Mouse (Mus musculus): Measurements from ENCODE around the gene Camk2g.

Gene Camk2g

GRCm38 (mm10) chr14:20793758-20794531 lies at the start of gene Camk2g:
TSS of gene Camk2g (minus strand) at chr14:20794088.
- peak; percentile 58 for DNase-seq (ENCODE audit: low read depth, low spot score)

- no peak for DNase-seq (ENCODE audit: low read depth, low spot score)
Measured at GRCm38 (mm10) chr14:20842629-20843028, 48.7 kb upstream of the Camk2g start.

GRCm38 (mm10) chr14:20841526-20841925 lies 47.6 kb upstream of the Camk2g start:
- no peak for DNase-seq (ENCODE audit: low read depth, low spot score)

- no peak for DNase-seq (ENCODE audit: low read depth, low spot score)
Measured at GRCm38 (mm10) chr14:20837681-20838080, 43.8 kb upstream of the Camk2g start.

DNA sequence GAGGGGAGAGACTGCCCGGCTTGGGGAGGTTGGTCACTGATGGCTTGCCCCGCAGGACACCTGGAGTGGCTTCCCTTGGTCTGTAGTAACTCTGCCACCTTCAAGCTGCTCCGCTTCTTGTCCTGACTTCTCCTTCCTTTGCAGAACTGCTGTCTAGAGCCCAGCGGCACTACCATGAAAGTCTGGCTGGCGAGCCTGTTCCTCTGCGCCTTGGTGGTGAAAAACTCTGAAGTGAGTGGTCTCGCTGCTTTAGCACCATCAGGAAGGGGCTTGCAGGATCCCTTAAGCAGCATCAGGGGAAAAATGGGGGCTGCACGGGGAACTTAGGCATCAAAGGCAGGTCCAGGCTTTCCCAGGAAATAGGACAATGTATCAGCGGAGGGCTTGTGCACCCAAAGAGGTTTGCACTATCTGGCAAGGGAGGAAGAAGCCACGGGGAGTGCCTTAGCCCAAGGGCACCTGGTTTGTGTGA lies 43.1 kb upstream of the Camk2g start:
- no peak for DNase-seq (ENCODE audit: low read depth, low spot score)

DNA sequence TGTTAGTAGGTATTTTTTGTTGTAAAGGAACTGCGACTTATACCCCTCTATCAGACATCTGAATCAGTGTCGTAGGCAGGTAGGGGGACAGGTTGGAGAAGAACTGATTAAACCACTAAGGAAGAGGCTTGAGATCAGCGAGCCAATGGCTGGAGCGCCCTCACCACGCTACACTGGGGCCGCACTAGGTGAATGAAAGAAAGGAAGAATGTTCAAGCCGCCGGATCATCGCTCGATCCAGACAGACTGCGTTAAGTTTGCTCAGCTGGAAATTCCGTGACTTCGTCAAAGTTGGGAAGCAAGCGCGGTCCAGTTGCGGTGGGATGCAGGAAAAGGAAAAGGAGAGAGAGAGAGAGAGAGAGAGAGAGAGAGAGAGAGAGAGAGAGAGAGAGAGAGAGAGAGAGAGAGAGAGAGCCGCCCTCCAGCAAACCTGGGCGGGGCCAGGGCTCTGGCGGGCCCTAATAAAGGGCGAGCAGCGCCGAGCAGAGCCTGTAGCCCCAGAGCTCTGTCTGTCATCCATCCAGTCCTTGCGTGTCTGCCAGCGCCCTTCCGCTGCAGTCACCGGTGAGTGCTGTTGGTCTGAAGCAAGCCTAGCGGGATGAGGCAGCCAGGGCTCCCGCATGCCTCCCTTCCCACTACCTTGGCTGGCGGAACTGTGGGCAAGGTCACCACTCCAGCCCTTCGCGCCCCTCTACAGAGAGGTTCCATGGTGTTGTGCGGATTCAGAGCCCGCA lies 42.5 kb upstream of the Camk2g start, which contains the start of gene Plau:
Gene Plau, plus strand, starts transcription at position 490 of the 734 bp plus-strand sequence.
- peak; percentile 54 for DNase-seq (ENCODE audit: low read depth, low spot score)

DNA sequence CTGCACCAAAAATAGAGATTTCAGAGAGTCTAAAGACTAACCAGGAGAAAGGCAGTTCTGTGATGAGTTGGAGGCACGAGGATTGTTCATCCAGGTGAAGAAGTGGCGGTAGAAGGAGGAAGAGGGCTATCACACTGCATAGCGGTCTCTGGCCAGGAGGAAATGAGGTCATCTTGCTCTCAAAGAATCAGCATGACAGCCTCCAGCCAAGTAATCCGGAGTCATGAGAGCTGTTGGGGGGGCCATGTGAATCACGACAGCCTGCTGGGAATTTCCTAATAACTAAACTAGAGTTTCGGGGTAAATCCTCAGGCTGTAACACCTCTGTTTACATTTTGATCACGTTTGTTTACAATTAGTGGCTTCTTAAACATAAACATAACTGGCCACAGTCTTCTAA lies 40.2 kb upstream of the Camk2g start:
- DNase-seq (ENCODE audit: low read depth, low spot score), result no peak

DNA sequence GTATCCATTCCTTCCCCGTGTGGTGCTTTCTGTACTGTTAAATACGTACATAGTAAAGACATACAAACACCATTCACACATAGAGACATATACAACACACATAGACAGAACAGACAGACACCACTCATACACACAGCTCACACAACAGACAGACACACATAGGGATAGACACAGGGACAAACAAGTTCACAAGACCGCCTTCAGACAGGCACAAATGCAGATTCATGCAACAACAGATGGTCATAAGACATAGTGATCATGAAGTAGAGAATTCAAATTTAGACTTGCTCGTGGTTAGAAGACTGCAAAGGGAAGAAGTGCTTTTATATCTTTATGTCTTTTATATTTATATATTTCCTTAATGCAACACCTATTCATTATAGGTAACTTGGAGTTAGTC lies 39.6 kb upstream of the Camk2g start:
- DNase-seq (ENCODE audit: low read depth, low spot score), result no peak

DNA sequence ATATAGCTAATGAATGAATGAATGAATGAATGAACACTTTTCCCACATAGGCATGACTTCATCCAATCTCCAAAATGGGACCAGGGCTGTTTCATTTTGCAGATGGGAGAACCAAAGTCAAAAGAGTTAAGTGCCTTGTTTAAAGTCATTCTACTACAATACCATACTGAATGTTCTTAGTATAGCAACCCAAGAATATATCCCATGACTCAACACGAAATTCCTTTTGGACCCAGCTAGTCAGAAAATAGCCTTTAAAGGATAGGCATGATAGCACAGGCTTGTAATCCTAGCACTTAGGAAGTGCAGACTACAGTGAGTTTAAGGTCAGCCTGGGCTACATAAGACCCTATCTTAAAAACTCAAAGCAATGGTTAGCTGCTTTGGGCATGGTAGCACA lies 38.0 kb upstream of the Camk2g start:
- DNase-seq (ENCODE audit: low read depth, low spot score), result no peak

- no peak for DNase-seq (ENCODE audit: low read depth, low spot score)
Measured at GRCm38 (mm10) chr14:20831141-20831910, 37.4 kb upstream of the Camk2g start.

DNA sequence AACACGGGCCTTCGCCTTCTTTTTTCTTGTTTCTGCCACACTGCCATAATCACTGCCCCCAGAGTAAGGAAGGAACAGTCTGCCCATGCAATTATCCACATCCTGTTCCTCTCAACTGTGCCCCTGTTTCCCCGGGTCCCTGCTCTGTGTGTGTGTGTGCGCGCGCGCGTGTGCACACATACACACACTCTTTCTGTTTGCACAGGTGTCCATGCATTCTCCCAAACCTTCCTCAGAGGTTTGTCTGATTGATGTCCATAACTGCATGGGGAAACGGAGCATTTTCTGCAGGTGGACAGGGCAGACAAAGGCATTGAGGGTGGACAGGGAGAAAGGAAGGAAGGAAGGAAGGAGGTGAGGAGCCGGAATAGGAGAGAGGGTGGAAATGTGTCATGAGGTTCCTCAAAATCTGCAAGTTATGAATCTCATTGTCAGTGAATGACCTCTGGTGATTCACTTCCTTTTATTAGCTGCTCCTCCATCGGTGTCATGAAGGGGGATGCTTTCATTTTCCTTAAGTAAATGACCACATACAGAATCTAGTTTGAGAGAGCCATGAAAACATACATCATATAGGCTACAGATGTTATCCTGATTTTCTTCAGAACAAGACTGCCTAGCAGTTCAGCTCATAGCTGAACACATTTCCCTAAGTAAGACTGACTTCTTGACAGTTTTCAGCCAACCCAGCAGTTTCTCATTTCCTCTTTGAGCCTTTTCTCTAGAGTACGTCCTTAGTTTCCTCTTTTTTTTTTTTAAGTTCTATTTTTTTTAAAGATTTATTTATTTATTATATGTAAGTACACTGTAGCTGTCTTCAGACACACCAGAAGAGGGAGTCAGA lies 35.9 kb upstream of the Camk2g start:
- DNase-seq (ENCODE audit: low read depth, low spot score), result no peak

GRCm38 (mm10) chr14:20828524-20828923 lies 34.6 kb upstream of the Camk2g start:
- DNase-seq (ENCODE audit: low read depth, low spot score), result no peak

GRCm38 (mm10) chr14:20827491-20827890 lies 33.6 kb upstream of the Camk2g start:
- DNase-seq (ENCODE audit: low read depth, low spot score), result no peak

- DNase-seq (ENCODE audit: low read depth, low spot score), result no peak
Measured at GRCm38 (mm10) chr14:20827061-20827460, 33.2 kb upstream of the Camk2g start.

- no peak for DNase-seq (ENCODE audit: low read depth, low spot score)
Measured at GRCm38 (mm10) chr14:20825516-20825915, 31.6 kb upstream of the Camk2g start.

DNA sequence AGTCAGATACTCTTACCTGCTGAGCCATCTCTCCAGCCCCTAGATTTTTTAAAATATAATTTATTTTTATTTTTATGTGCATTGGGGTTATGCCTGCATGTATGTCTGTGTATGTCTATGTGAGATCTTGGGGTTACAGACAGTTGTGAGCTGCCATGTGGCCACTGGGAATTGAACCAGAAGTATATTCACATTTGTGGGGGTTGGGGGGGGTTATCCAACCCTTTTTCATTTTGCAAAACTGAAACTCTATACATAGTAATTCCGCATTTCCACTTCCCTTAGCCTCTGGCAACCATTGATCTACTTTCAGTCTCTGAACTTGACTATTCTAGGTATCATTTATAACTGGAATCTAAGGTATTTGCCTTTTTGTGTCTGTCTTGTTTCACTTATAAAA lies 30.6 kb upstream of the Camk2g start:
- no peak for DNase-seq (ENCODE audit: low read depth, low spot score)

- DNase-seq (ENCODE audit: low read depth, low spot score), result no peak
Measured at GRCm38 (mm10) chr14:20815448-20815847, 21.6 kb upstream of the Camk2g start.

GRCm38 (mm10) chr14:20811779-20812406 lies 18.0 kb upstream of the Camk2g start:
- no peak for DNase-seq (ENCODE audit: low read depth, low spot score)

GRCm38 (mm10) chr14:20811236-20811635 lies 17.3 kb upstream of the Camk2g start:
- DNase-seq (ENCODE audit: low read depth, low spot score), result no peak

DNA sequence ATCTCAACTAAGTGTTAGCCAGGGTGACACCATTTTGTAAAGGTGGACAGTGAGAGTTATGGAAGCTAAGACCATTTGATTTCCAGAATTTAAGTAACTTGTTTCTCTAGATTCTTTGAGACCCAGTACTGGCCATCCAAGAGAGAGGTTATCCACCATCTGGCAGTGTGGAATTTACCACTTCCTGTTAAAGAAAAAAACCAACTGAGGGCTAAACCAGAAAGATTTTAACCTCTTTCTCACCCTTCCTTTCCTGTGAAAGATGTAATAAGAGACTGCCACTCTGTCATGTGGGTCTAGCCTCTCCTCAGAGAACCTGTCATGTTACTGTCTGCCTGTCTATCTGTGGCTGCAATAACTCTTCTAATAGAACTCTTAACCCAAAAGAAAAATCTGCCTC lies 15.9 kb upstream of the Camk2g start:
- no peak for DNase-seq (ENCODE audit: low read depth, low spot score)

DNA sequence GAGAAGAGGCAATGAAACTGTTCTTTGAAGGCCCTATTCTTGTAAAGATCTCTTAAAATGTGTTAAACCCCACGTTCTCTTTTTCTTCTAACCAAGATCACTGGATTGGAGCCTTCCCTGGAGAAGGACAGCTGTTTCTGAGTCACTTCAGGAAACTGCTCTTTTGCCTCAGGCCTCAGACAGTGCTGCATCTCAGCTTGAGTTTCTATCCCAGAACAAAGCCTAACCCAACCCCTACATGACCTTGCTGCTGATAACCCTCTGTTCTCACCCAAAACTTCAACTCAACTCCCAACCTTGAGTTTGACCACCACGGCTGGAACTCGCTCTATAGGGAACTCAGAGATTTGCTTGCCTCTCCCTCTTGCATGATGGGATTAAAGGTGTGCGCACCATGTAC lies 15.5 kb upstream of the Camk2g start:
- no peak for DNase-seq (ENCODE audit: low read depth, low spot score)
